Mouse (Mus musculus): Measurements from ENCODE around the gene Ptgds. TPM values are rescaled to one million over a fixed set of nuclear protein-coding genes. Genes with fewer than 3 reads are reported as not detected.

Gene Ptgds
- total RNA-seq, 2 experiments from 2014 or later, result 1.1 to 3.1 TPM

DNA sequence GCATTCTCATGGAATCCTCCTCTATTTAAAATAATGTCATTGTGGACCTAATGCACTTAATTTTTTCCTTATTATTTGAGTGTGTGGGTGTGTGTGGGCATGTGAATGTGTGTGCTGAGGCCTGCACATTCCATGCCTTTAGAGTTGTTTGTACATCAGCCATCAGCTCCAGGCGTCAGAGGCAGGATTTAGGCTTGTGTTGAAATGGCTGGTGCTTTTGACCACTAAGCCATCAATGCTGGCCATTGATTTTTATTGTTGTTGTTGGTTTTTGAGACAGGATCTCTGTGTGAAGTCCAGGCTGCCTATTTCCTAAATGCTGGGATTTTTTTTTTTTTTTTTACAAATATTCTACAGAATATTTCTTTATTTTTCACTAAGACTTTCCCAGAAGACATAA lies 16.9 kb downstream of the Ptgds start:
- no peak for DNase-seq (ENCODE audit: low spot score in 2 of 2)

DNA sequence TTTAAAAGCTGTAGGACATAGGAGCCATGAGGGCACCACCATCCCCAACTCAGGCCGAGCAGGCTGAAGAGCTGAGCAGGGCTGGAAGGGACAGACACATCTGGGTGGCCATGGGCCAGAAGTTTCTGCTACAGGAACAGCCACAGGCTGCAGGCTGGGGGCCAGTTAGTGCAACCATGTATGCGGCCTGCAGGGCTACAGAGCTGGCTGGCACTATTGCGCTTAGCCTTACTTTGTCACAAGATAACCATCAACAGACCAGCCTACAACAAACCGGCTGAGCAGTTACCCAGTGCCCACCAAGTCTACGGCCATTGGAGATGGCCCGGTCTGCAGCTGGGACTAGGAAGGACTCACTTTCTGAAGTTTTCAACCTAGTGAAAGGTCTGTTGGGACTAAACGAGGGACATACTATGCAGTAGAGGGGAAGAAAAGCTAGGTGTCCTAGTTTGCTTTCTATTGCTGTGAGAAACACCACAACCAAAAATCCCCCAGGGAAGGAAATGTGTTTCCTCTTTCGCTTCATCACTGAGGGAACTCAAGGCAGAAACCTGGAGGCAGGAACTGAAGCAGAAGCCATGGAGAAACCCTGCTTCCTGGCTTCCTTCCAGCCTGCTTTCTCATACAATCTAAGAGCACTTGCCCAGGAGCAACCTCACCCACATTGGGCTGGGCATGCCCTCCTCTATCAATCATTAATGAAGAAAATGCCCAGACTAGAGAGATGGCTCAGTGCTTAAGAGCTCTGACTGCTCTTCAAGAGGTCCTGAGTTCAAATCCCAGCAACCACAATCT lies 18.8 kb downstream of the Ptgds start:
- no peak for DNase-seq (ENCODE audit: low spot score in 2 of 2)

DNA sequence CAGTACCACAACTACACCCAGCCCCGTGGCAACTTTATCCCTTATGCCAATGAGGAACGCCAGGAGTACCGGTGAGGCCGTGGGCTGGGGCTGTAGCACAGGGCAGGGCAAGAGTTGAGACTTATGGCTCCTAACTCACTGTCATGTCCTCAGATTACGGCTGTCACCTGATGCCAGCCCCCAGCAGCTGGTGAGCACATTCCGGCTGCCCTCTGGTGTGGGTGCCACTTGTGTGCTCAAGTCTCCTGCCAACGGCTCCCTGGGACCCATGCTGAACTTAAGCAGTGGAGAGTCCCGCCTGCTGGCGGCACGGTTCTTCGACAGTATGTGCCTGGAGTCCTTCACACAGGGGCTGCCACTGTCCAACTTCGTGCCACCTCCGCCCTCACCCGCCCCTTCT lies 27.2 kb downstream of the Ptgds start:
- no peak for DNase-seq (ENCODE audit: low spot score in 2 of 2)

DNA sequence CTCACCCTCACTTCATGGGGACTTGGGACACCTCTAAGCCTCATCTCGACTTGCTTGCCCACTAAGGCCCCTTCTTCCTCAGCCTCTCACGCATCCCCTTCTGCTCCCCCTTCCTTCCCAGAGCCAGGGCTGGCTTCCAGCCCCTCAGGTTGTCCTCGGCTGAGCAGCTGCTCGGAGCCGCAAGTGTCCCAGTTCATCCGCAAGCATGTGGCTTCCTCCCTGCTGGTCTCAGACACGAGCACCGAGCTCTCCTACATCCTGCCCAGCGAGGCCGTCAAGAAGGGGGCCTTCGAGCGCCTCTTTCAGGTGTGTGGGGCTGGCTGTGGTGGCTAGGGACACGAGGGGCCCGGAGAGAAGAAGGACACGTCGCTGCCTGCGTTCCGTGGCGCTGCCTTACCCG lies 28.8 kb downstream of the Ptgds start:
- no peak for DNase-seq (ENCODE audit: low spot score in 2 of 2)

DNA sequence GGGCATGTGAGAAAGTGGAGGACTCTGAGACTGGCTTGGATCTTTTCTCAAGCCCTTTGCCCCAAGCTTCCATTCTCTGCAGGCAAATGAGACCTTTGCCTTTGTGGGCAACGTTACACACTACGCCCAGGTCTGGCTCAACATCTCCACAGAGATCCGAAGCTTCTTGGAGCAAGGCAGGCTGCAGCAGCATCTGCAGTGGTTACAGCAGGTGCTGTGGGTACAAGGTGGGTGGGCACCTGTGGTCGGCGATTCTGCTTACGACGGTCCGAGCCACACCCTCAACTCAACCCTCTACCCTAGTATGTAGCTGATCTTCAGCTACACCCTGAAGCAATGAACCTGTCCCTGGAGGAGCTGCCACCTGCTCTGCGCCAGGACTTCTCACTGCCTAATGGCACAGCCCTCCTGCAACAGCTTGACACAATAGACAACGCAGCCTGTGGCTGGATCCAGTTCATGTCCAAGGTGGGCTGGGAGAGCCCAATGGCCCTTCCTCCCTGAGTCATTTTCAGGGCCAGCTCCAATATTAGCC lies 33.5 kb downstream of the Ptgds start:
- DNase-seq (ENCODE audit: low spot score in 2 of 2), result no peak

DNA sequence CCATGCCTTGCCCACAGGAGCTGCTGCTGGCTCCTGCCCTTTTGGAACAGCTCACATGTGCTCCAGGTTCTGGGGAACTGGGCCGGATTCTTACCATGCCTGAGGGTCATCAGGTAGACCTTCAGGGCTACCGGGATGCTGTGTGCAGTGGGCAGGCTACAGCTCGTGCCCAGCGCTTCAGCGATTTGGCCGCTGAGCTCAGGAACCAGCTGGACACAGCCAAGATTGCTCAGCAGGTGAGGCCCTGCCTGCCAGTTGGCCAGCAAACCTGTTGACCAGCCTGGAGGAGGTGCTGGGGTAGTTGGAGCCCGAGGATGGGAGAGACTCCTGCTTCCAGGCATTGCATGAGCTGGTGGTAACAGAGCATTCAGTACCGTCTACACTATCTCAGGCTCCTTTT lies 35.6 kb downstream of the Ptgds start:
- no peak for DNase-seq (ENCODE audit: low spot score in 2 of 2)

DNA sequence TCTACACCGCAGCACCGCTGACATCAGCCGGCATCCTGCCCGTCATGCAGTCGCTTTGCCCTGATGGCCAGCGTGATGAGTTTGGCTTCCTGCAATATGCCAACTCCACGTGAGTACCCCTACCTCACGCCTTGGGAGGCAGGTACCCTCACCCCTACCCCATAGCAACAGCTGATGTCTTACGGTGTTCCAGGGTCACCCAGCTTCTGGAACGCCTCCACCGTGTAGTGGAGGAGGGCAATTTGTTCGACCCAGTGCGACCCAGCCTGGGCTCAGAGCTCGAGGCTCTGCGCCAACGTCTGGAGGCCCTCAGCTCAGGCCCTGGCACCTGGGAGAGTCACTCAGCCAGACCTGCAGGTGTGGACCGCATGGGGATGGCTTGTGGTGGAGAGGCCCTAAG lies 36.7 kb downstream of the Ptgds start:
- no peak for DNase-seq (ENCODE audit: low spot score in 2 of 2)

DNA sequence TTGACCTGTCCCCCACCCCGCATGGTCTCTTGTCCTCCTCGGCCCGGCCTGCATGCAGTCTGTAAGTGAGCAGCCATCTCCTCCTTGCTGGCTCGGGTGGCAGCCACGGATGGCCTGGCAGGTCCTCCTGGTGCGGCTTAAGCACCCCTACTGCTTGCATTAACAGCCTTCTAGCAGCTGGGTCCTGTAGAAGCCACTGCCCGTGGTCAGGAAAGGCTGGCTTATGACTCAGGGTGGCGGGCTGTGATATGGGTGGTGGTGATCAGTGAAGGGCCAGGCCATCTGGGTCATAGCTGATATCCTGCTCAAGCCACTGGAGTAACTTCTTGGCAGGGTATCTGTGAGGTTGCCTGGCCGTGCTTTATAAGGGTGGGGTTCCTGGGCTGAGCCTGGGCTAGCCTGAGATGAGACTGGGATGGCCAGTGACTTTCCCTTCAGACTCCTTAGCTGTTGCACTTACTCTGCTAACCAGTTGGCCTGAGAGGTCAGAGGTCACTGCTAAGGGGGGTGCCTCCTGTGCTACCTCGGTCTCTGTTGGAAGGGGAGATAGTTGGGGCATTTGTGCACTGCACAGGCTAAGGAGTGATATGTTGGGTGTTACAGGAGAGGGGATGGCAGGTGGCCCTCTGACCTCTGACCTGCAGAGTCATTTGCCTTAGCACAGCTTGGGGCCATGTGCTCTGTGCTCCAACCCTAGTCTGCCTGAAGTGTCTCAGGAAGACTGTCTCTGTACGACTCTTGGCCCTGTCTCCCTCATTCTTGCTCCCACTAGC lies 37.3 kb downstream of the Ptgds start:
- DNase-seq (ENCODE audit: low spot score in 2 of 2), result no peak

DNA sequence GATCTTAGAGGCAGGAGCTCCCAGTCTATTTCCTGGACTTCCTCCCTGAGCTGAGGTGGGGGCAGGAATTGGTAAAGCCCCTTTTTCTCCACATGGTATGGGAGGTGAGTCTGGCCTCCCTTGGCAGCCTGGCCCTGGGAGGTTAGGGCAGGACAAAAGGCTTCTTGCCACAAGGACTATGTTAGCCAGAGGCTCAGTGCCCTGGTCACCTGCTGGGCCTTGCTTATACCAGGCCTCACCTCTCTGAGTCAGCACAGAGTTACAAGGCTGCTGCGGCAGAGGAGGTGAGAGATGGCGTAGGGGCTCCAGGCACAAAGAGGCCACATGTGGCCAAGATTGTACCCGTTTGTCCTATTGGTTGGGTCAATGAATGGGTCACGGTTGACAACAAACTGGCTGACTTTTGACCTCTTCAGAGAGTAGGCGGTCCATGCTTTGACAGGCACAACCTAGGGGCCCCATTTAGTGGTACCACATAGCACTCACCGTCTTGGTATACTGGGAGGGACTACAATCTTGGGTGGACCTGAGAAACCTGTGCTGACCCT lies 38.5 kb downstream of the Ptgds start:
- no peak for DNase-seq (ENCODE audit: low spot score in 2 of 2)

DNA sequence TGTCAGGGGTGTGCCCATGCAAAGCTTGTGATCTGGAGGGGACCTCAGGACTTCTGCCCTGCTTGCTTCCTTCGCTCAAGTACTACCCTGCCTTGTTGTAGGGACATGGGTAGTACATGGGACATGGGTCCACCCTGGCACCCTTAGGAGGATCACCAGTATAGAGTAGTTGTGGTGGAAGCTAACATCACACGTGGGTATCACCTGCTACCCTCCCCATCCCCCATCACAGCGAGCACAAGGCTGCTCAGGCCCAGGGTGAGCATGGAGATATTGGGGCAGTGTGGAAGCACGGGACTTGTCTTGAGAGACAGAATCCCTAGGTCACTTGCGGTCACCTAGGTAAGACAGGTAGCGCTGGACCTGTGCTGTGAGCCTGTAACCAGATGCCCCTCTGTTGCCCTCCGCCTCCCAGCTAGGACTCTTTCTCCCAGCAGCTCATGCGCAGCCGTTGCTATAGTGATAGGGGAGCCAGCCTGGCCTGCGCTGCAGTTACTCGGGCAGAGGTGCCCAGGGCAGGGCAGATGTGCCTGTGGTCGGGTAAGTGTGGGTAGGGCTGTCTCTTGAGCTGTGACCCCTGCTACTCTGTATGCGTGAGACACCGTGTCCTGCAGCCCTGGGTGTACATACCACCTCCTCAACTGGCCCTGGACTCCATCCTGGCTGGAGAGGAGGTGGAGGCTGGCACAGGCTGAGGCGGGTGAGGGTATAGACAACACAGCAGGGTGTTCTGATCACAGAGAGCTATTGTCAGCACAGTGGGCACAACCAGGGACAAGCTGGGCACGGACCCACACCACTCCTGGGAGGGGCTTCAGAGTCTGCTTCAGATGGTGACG lies 39.2 kb downstream of the Ptgds start:
- DNase-seq (ENCODE audit: low spot score in 2 of 2), result no peak

DNA sequence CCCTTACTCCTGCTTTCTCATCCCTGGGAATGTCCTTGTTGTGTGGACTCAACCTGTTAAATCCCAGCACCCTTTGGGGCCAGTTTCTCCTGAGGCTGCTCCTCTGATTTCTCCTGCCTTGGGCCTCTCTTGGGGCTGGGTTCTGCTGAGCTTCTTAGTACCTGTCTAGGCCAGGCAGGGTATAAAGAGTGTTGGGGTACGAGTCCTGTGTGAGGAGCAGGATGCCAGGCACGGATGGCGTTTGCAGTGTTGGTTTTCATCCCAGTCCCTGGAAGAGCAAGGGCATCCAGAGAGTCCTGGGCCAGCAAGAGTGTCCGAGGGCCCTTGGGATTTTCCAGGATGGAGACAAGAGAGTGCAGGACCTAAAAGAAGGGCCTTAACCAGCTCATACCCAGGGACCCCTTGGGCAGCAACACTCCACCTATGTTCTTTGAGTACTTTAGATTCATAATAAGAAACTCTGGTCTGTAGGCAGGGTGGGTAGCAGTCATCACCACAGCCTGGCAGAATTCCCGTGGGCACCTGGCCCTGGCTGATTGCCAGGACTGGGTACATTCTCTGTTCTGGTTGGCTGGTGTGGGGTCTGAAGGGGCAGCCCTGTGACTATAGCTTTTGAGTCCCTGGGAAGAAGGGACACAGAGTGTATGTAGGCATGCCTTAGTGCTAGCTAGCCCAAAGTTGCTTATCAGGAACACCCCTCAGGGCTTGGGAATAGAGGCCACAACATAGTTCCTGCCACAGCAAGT lies 40.2 kb downstream of the Ptgds start:
- no peak for DNase-seq (ENCODE audit: low spot score in 2 of 2)

DNA sequence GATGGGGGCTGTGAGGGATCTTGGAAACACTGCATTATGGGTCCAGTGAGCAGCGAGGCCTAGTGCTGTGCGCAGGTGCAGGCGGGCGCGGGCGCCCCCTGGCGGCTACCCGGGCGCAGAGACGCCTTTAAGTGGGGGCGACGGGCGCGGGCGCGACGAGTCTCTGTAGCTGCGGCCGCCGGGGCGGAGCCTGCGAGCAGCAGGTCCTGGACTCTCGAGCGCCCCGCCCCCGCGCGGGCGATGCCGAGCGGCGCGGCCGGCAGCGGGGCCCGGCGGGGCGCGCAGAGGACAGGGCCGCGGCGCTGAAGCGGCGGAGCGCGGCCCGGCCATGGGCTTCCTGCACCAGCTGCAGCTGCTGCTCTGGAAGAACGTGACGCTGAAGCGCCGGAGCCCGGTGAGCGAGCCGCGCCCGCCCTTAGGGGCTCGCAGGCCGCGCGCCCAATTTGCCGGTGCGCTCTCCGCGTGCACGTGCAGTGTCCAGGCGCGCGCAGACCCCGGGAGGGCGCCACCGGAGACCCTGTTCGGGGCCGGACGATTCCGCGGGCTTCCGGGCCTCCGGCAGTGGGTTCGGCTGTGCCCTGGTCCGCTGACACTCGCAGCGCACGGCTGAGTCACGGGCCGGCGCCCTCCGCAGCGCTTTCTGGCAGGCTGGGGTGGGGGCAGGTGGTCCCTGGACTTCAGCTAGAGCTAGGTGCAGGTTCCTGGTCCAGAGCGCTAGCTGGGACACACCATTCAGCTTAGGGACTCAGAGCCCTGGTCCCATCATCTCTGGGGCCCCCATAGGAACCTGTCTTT lies 41.2 kb downstream of the Ptgds start, which contains the start of gene Abca2:
TSS of gene Abca2 (plus strand) at position 262 of the 795 bp plus-strand sequence.
- DNase-seq (ENCODE audit: low spot score in 2 of 2), result peak; percentile 96 to 98

DNA sequence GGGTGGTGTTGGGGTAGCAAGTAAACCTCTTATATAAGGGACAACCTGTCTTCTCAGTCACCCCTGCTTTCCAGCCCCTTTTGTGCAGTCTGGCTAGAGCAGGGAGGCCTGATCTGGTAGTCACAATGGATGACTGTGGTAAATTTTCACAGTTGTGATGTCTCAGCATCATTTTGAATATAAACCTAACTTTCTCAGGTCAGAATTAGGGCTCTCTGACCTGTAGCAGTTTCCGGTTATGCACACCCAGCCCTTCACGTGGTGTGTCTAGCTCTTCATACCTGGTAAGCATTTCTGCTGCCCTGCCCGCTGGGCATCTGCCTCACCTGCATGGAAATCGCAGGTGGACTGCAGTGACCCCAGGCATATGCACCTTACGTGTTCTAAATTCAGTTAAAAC lies 42.6 kb downstream of the Ptgds start:
- DNase-seq (ENCODE audit: low spot score in 2 of 2), result no peak

DNA sequence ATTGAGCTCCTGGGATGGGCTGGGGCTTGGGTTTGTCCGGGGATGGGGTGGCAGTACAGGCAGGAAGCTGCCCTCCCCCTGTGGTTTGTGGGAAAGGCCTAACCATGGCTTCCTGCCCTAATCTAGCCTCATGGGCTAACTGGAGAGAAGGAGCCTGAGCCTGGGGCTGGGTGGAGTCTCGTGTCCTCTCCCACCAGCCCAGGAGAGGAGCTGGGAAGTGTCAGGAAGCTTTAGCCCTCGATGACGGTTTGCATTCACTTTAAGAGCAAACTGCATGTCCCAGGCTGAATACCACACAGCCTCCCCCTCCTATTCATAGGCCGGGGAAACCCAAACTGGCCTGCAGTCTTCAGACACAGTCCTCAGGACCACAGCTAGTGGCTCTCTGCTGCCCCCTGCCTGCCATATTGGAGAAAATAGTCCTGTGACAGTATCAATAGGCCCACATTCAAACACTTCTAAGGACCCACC lies 43.1 kb downstream of the Ptgds start:
- peak; percentile 52 to 76 for DNase-seq (ENCODE audit: low spot score in 2 of 2)

DNA sequence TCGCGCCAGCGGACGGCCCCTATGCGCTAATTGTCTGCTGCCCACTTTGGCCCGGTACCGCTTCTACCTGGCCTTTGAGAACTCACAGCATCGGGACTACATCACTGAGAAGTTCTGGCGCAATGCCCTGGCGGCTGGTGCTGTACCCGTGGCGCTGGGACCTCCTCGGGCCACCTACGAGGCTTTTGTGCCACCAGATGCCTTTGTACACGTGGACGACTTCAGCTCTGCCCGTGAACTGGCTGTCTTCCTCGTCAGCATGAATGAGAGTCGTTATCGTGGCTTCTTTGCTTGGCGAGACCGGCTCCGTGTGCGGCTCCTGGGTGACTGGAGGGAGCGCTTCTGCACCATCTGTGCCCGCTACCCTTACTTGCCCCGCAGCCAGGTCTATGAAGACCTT lies 44.4 kb downstream of the Ptgds start:
- DNase-seq (ENCODE audit: low spot score in 2 of 2), result no peak

DNA sequence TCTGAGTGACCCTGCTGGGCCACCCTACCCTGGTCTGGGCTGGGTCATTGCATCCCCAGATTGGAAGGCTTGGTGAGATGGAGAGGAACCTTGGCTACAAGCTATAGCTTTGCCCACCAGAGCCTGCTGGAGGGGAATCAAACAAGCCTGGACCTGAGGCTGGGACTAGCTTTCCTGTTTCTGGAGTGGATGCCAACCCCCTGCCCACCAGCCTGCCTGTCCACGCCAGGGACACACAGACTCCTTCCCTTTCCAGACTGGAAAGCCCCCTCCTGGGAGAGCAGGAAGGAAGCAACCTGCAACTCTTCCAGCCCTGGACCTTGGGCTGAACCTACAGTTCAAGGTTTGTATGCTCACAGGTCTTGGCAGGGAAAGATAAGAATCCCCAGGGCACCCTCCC lies 46.2 kb downstream of the Ptgds start:
- DNase-seq (ENCODE audit: low spot score in 2 of 2), result no peak

DNA sequence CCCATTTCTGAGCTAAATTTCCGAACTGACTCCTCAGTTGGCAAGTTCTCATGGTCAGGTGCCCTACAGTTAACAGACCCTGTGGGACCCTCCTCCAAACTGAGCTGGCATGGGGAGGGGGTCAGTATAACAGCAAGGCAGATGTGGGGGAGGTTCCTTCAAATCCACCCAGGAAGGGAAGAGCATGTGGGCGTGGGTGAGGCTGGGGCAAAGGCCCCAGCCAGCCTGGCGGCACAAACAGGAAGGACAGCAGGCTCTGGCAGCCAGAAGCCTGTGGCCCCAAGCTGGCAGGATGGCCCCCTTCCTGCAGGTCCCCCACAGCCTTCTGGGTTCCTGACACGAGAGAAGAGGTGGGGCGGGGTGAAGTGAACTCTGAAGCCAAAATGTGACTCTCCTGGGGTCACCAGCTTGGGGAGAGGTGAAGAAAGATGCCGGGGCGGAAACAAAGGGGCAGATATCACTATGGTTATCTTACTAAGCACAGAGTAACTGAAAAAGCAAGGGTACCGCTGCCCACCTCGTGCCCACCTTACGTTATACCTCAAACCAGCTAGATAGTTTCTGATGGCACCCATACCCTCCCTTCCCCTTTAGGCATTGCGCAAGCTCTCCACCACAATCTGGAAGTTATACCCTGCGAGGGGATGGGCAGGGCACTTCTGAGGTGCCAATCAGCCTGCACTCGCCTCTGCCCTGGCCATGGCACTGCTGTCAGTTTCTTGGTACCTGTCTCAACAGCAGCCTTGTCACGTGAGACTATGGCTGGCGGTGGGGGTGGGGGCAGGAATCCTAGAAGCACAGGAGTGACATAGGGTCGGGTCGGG lies 47.0 kb downstream of the Ptgds start, which contains the start of gene Fut7:
TSS of gene Fut7 (plus strand) at position 681 of the 824 bp plus-strand sequence.
- no peak for DNase-seq (ENCODE audit: low spot score in 2 of 2)

DNA sequence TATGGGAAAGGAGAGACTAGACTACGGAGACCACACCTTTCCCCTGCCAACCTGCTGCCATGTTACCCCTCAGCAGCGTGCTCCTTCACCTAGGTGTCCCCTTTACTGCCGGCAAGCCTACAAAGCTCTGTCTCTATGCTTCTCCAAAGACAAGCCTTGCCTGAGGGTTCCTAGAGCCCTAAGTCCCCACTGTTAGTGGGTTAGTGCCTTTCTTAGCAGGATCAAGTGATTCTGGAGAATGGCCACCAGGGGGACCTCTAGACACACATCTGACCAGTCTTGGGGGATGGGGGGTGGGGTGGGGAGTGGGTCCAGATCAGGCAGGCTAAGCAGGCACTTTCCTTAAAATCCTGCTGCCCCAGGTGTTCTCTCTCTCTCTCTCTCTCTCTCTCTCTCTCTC lies 48.0 kb downstream of the Ptgds start:
- DNase-seq (ENCODE audit: low spot score in 2 of 2), result peak; percentile 32 to 42
